8 mouse cellular contexts compared by ENCODE assay signal in genomic region chr11:103773387-103774227, GRCm38 (mm10). TPM values are rescaled to one million over a fixed set of nuclear protein-coding genes. Genes with fewer than 3 reads are reported as not detected.
DNase-seq lines count a peak whose midpoint lies in the region; ATAC-seq and TF ChIP-seq lines count a peak whose summit lies in the region.

Gene Wnt3 (plus strand): TSS chr11:103774150.

- WGBS in thymus, adult 2 months: 3% methylated on average over 60 of the region's 60 CpGs
- WGBS in intestine, embryonic 15.5 days: under 1% methylated on average over 60 of the region's 60 CpGs
- WGBS in neural tube, embryonic 13.5 days: under 1% methylated on average over 60 of the region's 60 CpGs

- H3K36me3 ChIP-seq in thymus, adult 2 months (ENCODE audit: control insufficient read depth, insufficient read depth, low read length): no peaks in the 10 kb centered on the region
- no peaks in the 10 kb centered on the region for H3K36me3 ChIP-seq in intestine, embryonic 15.5 days
- no peaks in the 10 kb centered on the region for H3K36me3 ChIP-seq in neural tube, embryonic 13.5 days

- peaks cover 12% of the 10 kb centered on the region; the same call in 1 of the 2 replicates for H3K4me1 ChIP-seq in thymus, adult 2 months (replicated peaks; ENCODE audit: control insufficient read depth, insufficient read depth, low read length)
- H3K4me1 ChIP-seq in intestine, embryonic 15.5 days (replicated peaks): peaks cover 21% of the 10 kb centered on the region
- peaks cover 45% of the 10 kb centered on the region for H3K4me1 ChIP-seq in neural tube, embryonic 13.5 days (replicated peaks)

- DNase-seq in adrenal gland, adult (ENCODE audit: inconsistent age in 2 of 2, low spot score in 1 of 2): peak; percentile 41 to 53
- DNase-seq in adrenal gland, postnatal 4 days (ENCODE audit: low spot score in 2 of 2): no peak
- peak; percentile 44 for DNase-seq in thymus, adult 2 months
- DNase-seq in thymus, adult 18-20 months: no peak
- DNase-seq in layer of hippocampus, adult 9-10 months (ENCODE audit: low spot score): no peak
- DNase-seq in layer of hippocampus, postnatal 25 days (ENCODE audit: extremely low spot score in 1 of 2, low spot score in 1 of 2): no peak

- H3K4me2 ChIP-seq in intestine, embryonic 15.5 days (replicated peaks): peak within 1 kb of the TSS; percentile 61
- H3K4me2 ChIP-seq in neural tube, embryonic 13.5 days: peak within 1 kb of the TSS; percentile 69

- H3K27ac ChIP-seq in thymus, adult 2 months (ENCODE audit: control insufficient read depth, insufficient read depth, low read length): no peak within 1 kb of the TSS
- H3K27ac ChIP-seq in intestine, embryonic 15.5 days: no peak within 1 kb of the TSS
- no peak within 1 kb of the TSS for H3K27ac ChIP-seq in neural tube, embryonic 13.5 days (replicated peaks)

- TF ChIP-seq POLR2A in thymus, adult 2 months (IDR thresholded peaks at IDR 0.05; ENCODE audit: control insufficient read depth, extremely low read depth, insufficient read depth, low read length, poor library complexity): no peak

- no peak within 1 kb of the TSS for H3K9ac ChIP-seq in intestine, embryonic 15.5 days
- H3K9ac ChIP-seq in neural tube, embryonic 13.5 days: peak within 1 kb of the TSS; percentile 66

- no peak for TF ChIP-seq CTCF in thymus, adult 2 months (IDR thresholded peaks at IDR 0.05; ENCODE audit: borderline replicate concordance, control insufficient read depth, extremely low read depth, insufficient read depth, low read length, poor library complexity)

- H3K27me3 ChIP-seq in thymus, adult 2 months (ENCODE audit: control insufficient read depth, insufficient read depth, low read length): peaks cover 34% of the 10 kb centered on the region
- peaks cover 89% of the 10 kb centered on the region for H3K27me3 ChIP-seq in intestine, embryonic 15.5 days (replicated peaks)
- H3K27me3 ChIP-seq in neural tube, embryonic 13.5 days: peaks cover 81% of the 10 kb centered on the region

- ATAC-seq in intestine, embryonic 15.5 days: peak; percentile 59; the same call in 1 of the 2 replicates
- ATAC-seq in neural tube, embryonic 13.5 days (ENCODE audit: low read depth): peak; percentile 34; the same call in 1 of the 2 replicates

- no peaks in the 10 kb centered on the region for H3K9me3 ChIP-seq in intestine, embryonic 15.5 days
- H3K9me3 ChIP-seq in neural tube, embryonic 13.5 days: no peaks in the 10 kb centered on the region

- no peak within 1 kb of the TSS for H3K4me3 ChIP-seq in thymus, adult 2 months (ENCODE audit: control insufficient read depth, insufficient read depth, low read length)
- peak within 1 kb of the TSS; percentile 31 for H3K4me3 ChIP-seq in intestine, embryonic 15.5 days (replicated peaks)
- peak within 1 kb of the TSS; percentile 42 for H3K4me3 ChIP-seq in neural tube, embryonic 13.5 days

RNA-seq across cellular contexts. Expression of gene Wnt3, which starts in this region (rescaled TPM):
- total RNA-seq in adrenal gland, postnatal 4 days (2021): under 1 TPM; 0.11 to 0.42 TPM
- polyA plus RNA-seq in thymus, adult 2 months (2012; rRNA removed): 0.33 and 0.43 TPM in 2 replicates
- polyA plus RNA-seq in intestine, embryonic 15.5 days (2015; fragmentation: Nextera tagmentation; extraction: Ambion mirVana): 0.31 and 0.49 TPM in 2 replicates
- 8.1 and 9.2 TPM in 2 replicates for polyA plus RNA-seq in neural tube, embryonic 13.5 days (2015; fragmentation: Nextera tagmentation; extraction: Ambion mirVana)
- 1 to 10 TPM; 2.1 to 2.2 TPM for total RNA-seq in layer of hippocampus, postnatal 25 days (2021)

Comparison
In these comparisons a context has a peak if more than half of its experiments do, and no peak if none do; other contexts are left out.
1. DNase-seq: peak in adrenal gland, adult (2 of 2); none in adrenal gland, postnatal 4 days (0 of 2), thymus, adult 18-20 months (0 of 2), layer of hippocampus, adult 9-10 months (single experiment) and layer of hippocampus, postnatal 25 days (0 of 2).
2. Peak in DNase-seq in thymus, adult 2 months; RNA of the gene not detected or under 1 TPM.
3. Peak in ATAC-seq, H3K4me3 ChIP-seq and H3K4me2 ChIP-seq in intestine, embryonic 15.5 days; RNA of the gene not detected or under 1 TPM.